In the genomic region with DNA sequence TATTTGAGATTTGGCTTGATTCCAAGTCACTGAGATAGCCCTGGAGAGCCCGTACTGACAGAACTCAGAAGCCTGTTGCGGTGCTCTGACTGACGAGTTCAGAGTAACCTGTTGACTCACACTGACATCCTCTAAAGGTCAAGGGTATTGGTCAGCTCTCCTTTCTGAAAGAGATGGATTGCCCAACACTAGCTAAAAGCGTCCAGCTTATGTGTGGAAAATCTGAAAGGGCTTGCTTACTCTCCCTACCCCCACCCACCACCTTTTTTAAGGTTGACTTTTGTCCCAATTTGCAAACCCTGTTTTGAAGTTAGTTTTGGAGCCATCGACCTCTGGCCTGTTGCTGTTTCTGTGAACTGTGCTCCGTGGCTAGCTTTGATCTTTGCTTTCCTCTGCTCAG, we compare ENCODE assay signal across 19 mouse cellular contexts.
DNase-seq lines count a peak whose midpoint lies in the region; ATAC-seq and TF ChIP-seq lines count a peak whose summit lies in the region.
"Had no signal": no experiment of that assay in that cellular context is flagged by ENCODE, and none has a peak within 500 bp of the region (broad histone marks: within the 10 kb centered on the region; RNA-seq: fewer than 3 reads in every experiment).

No protein-coding gene starts in this region.

- DNase-seq in hindbrain, embryonic 10.5 days (ENCODE audit: low spot score): no peak
- peak; percentile 69 for DNase-seq in 416B (ENCODE audit: low read depth)
- DNase-seq in adrenal gland, postnatal 25 days: peak; percentile 7
- DNase-seq in liver, embryonic 14.5 days (ENCODE audit: low read depth in 3 of 3, low spot score in 3 of 3): peak; percentile 30 to 38 (median 31)
- no peak for DNase-seq in layer of hippocampus, adult 18-20 months (ENCODE audit: low spot score in 2 of 2)
- no peak for DNase-seq in ovary, postnatal 10 days (ENCODE audit: low spot score)
- no peak for DNase-seq in layer of hippocampus, postnatal 25 days (ENCODE audit: extremely low spot score in 1 of 2, low spot score in 1 of 2)
- DNase-seq: cerebellum, postnatal 36 days; right cerebral cortex, adult 18-20 months; thymus, postnatal 25 days had no signal

- no peak for TF ChIP-seq EP300 in liver, embryonic 14.5 days (IDR thresholded peaks at IDR 0.05; ENCODE audit: low read depth)

- no peak overlapping the region for H3K4me2 ChIP-seq in hindbrain, embryonic 13.5 days
- no peak overlapping the region for H3K4me2 ChIP-seq in liver, embryonic 14.5 days (ENCODE audit: low read depth)
- H3K4me2 ChIP-seq: lung, embryonic 15.5 days had no signal

- H3K4me1 ChIP-seq in hindbrain, embryonic 13.5 days (replicated peaks): no peaks in the 10 kb centered on the region
- H3K4me1 ChIP-seq in hindbrain, embryonic 10.5 days (replicated peaks): no peaks in the 10 kb centered on the region
- no peaks in the 10 kb centered on the region; a peak in 1 of 4 replicates for H3K4me1 ChIP-seq in liver, embryonic 14.5 days (replicated peaks; ENCODE audit: control insufficient read depth in 2 of 2, insufficient read depth in 2 of 2, low read length in 1 of 2)
- H3K4me1 ChIP-seq: embryonic facial prominence, embryonic 10.5 days; lung, embryonic 15.5 days had no signal

- H3K4me3 ChIP-seq in hindbrain, embryonic 13.5 days: no peak overlapping the region
- H3K4me3 ChIP-seq in hindbrain, embryonic 10.5 days: no peak overlapping the region
- no peak overlapping the region for H3K4me3 ChIP-seq in liver, embryonic 14.5 days (ENCODE audit: insufficient read depth in 1 of 2, low read depth in 2 of 2, low read length in 2 of 2)
- H3K4me3 ChIP-seq: embryonic facial prominence, embryonic 10.5 days; erythroblast, embryonic 14.5 days; heart, adult 2 months; layer of hippocampus, adult 2 months; lung, embryonic 15.5 days had no signal

- 73% methylated on average over 6 of the region's 6 CpGs for WGBS in hindbrain, embryonic 13.5 days
- WGBS in hindbrain, embryonic 10.5 days: 66% methylated on average over 6 of the region's 6 CpGs
- 50% methylated on average over 6 of the region's 6 CpGs for WGBS in liver, embryonic 14.5 days (ENCODE audit: insufficient replicate concordance)

- H3K27me3 ChIP-seq in hindbrain, embryonic 13.5 days: no peaks in the 10 kb centered on the region
- no peaks in the 10 kb centered on the region for H3K27me3 ChIP-seq in hindbrain, embryonic 10.5 days (ENCODE audit: insufficient read depth, poor library complexity, severe bottlenecking)
- no peaks in the 10 kb centered on the region for H3K27me3 ChIP-seq in liver, embryonic 14.5 days (ENCODE audit: control insufficient read depth, insufficient read depth, low read length)
- H3K27me3 ChIP-seq: lung, embryonic 15.5 days had no signal

- H3K27ac ChIP-seq in hindbrain, embryonic 13.5 days: no peak overlapping the region
- no peak overlapping the region for H3K27ac ChIP-seq in hindbrain, embryonic 10.5 days
- no peak overlapping the region for H3K27ac ChIP-seq in liver, embryonic 14.5 days
- H3K27ac ChIP-seq: embryonic facial prominence, embryonic 10.5 days; heart, adult 2 months; hindbrain, postnatal 0 days; layer of hippocampus, adult 2 months; lung, embryonic 15.5 days; stomach, postnatal 0 days had no signal

- H3K9me3 ChIP-seq in hindbrain, embryonic 13.5 days: no peaks in the 10 kb centered on the region
- H3K9me3 ChIP-seq in hindbrain, embryonic 10.5 days: no peaks in the 10 kb centered on the region
- H3K9me3 ChIP-seq in liver, embryonic 14.5 days (ENCODE audit: control insufficient read depth, low read length): no peaks in the 10 kb centered on the region
- H3K9me3 ChIP-seq: embryonic facial prominence, embryonic 10.5 days; lung, embryonic 15.5 days had no signal

- no peak overlapping the region for H3K9ac ChIP-seq in hindbrain, embryonic 13.5 days
- no peak overlapping the region for H3K9ac ChIP-seq in liver, embryonic 14.5 days (replicated peaks)
- H3K9ac ChIP-seq: lung, embryonic 15.5 days had no signal

- no peak for TF ChIP-seq CTCF in liver, embryonic 14.5 days (IDR thresholded peaks at IDR 0.05; ENCODE audit: low read depth)

- ATAC-seq in hindbrain, embryonic 13.5 days (ENCODE audit: low FRiP score): 0 out of 2 replicates have a peak, but pooled peaks have one; percentile 21
- ATAC-seq in liver, embryonic 14.5 days (ENCODE audit: insufficient read depth): peak; percentile 80
- ATAC-seq: forebrain, embryonic 16.5 days; hindbrain, postnatal 0 days had no signal

- H3K36me3 ChIP-seq in hindbrain, embryonic 13.5 days: no peaks in the 10 kb centered on the region
- no peaks in the 10 kb centered on the region for H3K36me3 ChIP-seq in hindbrain, embryonic 10.5 days
- no peaks in the 10 kb centered on the region for H3K36me3 ChIP-seq in liver, embryonic 14.5 days (replicated peaks; ENCODE audit: control insufficient read depth, insufficient read depth, low read depth)
- H3K36me3 ChIP-seq: embryonic facial prominence, embryonic 10.5 days; lung, embryonic 15.5 days had no signal

Comparison
In these comparisons a context has a peak if more than half of its experiments do, and no peak if none do; other contexts are left out.
1. DNase-seq: peak in 416B (single experiment), adrenal gland, postnatal 25 days (single experiment) and liver, embryonic 14.5 days (3 of 3); none in hindbrain, embryonic 10.5 days (single experiment), layer of hippocampus, adult 18-20 months (0 of 2), ovary, postnatal 10 days (single experiment) and layer of hippocampus, postnatal 25 days (0 of 2).